Mouse (Mus musculus) frontal cortex, postnatal 25 days (tissue): ENCODE measurements around the gene Dph5.
"Not testable (repeated sequence)": the region's sequence is repeated elsewhere in the genome, so short reads cannot be mapped to it uniquely, and the experiment has no call there.

Experiments
- DNase-seq, 2 experiments: peaks; one replicate each; pipeline ENCODE4 v3.0.0; 2022; ENCODE audit warnings: low spot score in 2 of 2

Gene Dph5

DNA sequence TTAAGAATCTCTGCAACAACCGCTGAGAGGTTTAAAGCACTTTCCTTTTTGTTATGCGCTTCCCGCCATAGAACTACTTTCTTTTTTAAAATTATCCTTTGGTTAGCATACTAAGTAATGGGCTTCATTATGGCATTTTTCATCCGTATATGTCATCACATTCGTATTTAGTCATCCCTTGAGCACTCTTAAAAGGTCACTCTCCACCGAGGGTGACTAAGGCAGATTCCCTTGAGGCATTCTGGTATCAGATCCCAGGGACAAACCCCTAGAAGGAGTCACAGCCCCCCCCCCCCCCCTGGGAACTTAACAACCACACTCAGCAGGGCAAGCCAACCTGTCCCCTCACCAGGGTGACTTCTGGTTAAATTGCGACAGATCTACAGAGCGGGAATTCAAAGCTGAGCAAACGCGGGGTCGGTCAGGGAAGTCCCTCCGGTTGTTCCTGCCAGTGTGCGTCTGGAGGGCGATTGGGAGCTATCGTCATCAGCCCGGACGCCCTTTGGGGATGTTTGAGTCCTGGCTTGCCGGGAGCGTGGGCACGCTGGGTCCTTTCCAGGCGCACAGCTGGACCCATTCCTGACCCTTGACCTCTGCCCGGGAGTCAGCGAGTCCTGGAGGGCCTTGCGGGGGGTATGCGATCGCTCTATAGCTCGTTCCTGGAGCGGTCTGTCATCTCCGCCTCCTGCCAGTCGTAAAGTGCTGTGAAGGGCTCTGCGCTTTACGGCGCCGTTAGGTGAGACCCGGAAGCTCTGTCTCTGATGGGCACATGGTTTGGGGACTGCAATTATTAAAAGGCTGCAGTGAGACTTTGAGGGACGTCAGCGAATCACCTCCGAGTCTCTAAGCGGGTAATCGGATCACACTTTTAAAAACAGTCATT lies at the start of gene Dph5:
Dph5 (plus strand) TSS at position 411 of the 883 bp plus-strand sequence.
- peak; percentile 87 to 91 for DNase-seq

DNA sequence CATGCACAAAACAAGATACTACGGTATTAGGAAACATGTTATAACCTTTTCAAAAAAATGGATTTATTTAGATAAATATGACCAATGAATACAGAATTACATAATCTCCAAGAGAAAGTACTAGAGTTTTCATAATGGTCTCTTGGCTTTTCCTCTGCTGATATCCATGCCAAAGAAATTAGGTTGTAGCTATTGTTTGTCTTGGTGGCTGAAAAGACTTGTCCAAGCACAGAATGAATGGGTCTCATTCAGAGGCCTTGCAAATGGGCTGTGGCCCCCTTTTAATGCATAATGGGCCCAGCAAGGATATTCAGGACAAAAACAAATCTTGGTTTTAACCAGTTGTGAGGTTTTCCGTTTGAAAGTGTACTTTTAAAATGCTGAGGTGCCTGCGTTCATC lies 43.1 kb upstream of the Dph5 start:
- no peak for DNase-seq

DNA sequence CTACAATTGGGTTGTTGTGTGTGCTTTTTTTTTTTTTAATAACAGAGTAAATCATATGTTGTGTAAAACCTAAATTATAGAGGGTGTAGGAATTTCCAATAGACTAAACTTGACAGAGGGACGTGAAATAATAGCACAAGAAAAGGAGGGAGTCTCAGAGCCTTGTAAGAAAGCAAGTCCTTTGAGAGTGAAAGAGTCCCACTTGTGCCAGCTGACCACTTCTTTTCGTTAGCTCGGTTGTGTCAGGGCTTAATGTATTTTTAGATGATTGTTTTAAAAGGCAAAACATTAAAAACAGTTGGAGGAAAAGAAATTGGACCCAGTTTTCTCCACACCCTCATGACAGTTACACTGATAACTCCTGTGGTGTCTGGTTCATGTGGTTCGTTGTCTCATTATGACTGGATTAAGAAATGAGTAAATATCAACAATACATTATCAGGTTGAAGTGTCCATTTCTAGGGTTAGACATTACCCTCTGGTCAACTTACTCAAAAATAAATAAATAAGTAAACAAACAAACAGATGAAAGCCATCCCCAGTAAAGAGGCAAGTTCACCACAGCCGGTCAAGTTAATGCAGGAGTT lies 42.5 kb upstream of the Dph5 start:
- DNase-seq, result no peak

DNA sequence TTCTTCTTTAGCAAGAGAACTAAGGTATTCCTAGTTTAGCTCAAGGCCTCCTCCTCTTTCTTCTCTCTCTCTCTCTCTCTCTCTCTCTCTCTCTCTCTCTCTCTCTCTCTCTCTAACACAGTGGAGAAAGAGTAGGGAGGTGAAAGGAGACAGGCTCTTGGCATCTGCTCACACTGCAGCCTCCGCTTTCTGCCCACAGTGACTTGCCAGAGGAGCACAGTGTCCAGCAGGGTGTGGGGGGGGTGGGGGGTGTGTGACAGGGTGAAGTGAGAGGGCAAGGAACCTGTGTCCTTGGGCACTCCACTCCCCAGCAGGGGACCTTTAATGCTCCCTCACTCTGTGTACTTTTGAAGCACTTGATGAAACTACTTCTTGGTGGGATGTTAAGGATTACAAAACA lies 41.9 kb upstream of the Dph5 start:
- DNase-seq, result no peak

DNA sequence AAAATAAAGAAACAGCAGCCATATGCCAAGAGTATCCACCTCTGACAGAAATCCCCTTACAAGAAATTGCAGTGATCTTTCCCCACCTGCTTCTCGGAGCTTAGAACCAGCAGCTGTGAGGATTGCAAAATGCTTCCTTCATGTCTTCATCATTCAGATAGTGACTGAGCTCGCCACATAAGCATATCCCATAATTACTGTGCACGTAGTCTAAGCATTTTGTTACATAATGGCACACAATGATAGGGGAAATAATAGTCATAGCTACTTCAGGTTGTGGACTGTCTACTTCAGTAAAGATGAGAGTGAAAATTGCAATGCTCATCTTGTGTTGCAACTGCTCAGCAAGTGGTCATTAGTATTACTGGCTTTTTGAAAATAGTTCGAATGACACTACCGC lies 41.5 kb upstream of the Dph5 start:
- DNase-seq, result no peak

DNA sequence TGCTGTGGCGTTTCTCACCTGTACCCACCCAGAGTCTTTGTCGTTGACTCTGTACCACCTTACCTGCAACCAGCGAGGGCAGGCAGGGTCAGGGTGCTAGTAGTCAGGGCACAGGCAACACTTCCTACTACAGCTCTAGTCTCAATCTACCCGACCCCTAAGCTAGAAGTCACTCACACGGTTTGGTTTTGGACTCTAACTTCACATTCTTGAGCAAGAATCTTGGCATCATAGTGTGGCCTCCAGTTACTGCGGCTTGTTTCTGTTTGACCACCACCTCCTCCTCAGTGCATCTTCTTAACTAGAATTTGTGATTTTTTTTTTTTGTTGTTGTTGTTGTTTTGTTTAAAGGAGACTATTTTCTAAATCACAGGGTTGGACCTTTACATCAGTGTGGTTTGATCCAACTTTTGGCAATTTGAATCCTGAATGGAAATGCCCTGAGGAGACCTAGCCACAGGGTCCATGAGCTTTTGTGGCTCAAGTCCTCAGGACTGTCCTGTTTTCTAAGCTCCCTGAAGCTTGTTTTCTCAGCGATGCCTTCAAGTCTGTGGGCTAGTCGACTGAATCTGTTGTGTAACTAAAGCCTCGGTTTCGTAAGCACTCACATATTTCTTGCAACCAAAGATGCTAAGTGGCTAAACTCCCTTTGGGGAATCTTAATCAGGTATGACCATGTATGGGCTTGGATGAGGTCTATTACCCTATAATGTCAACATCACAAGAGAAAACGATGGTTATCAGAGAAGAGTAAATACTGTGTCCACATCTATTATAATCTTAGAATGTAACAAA lies 38.8 kb upstream of the Dph5 start:
- no peak for DNase-seq

DNA sequence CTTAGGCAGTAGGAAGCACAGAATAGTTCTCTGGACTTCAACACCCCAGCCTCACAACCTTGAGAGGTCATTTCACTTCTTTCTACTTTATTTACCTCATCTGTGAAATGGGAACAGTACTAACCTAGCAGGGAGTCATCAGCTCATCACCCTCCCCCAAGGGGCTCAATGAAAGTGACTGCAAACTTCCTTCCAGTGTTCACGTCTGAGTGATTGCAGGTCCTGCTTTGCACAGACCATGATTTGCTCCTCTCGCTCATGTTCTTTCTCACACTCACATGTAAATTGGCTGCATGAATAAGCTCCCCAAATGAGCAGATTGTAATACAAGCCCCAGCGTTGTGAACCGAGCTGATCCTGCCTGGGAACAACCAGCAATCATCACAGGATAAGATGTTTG lies 36.7 kb upstream of the Dph5 start:
- DNase-seq, result no peak

DNA sequence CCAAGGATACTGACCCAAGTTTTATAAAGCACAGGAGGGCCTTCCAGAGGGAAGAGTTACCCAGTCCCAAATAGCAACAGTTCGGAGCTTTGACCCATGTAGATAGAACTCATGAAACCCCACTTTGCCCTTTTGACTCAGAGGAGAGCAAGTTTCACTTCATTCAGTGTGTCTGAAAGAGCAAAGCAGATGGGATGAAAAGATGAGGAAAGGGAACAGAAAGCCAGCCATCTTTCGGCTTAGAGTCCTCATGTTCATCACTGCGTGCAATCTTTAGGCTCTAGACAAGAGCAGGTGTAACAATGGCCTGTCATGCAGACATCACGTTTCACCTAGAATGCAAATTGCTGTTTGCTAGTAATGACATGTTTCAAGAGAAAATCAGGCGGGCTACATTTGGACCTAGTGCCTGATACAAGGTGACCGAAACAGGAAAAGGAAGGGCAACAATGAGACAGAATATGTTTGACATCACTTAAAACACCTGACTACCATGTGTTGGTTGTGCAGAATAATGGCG lies 32.9 kb upstream of the Dph5 start:
- DNase-seq, result no peak

DNA sequence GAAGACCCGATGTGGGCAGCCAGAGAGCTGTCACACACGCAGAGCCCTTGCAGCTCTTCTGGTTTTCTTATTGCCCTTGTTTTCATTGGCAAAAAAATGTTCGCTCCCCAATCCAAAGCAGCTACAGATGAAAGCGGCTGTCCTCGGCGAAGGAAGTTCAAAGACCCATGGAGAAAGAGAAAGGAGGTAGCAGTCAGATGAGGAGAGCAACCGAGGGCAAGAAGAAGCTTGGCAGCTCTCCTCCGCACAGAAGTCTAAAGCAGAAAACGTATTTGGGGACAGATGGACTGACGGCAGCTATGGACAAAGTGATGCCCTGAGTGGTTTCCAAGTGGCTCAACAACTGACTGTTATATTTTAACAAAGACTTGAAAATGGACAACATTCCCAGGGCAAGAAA lies 32.1 kb upstream of the Dph5 start:
- no peak for DNase-seq

DNA sequence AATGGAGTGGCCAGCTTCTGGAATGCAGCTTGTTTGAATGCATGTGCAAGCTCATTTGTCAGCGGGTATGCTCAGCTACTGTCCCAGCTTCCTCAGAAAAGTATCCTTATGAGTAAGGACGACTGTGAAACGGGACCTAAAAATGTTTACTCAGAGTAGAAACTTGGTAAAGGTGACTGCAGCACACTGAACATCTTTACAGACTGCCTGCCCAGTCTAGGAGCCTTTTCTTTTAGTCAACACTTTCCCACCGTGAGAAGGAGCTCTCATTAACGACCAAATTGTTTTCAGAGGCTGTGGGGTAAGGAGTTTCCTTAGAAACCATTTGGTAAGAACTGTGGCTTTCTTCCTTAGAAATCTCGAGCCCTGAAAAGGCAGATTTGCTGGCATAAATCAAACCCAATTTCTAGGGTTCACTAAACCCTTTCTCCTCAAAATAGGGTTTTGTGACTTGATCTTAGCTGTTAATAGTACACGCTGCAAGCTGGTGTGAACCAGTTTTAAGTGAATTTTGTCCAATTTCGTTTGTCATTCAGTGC lies 31.1 kb upstream of the Dph5 start:
- no peak for DNase-seq

DNA sequence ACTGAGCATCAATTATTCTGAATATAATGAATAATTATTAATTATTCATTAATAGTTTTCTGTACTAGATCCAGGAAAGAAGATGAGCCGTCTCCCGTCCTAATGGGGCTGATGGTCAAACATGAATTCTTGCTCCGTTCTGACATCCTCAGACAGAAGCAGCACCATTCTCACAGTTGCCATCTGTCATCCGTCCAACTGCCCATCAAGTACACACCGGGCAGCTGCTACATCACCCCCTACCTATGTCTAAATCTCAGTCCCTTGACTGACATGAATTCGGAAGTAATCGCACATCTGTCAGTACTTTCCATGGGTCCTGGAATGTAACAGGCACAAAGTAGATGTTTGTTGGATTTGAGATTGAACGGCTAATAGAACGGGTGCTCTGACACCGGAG lies 30.2 kb upstream of the Dph5 start:
- no peak for DNase-seq

DNA sequence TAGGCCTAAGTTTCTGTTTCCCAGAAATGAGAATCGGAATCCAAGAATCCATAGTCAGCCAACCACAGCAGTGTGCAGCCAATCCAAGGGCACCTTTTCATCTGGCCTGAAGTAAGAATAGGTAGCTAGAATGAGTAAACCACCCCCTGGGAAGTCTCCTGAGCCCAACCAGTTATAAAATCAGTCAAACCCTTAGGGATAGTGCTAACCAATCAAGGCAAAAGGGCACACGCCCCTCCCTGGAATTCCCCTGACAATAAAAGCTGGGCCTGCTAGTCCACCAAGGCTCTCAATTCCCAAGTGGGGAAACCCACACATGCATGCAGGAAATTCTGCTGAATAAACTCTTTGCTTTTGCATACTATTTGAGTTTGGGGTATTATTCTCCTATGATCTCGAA lies 28.8 kb upstream of the Dph5 start:
- no peak for DNase-seq

DNA sequence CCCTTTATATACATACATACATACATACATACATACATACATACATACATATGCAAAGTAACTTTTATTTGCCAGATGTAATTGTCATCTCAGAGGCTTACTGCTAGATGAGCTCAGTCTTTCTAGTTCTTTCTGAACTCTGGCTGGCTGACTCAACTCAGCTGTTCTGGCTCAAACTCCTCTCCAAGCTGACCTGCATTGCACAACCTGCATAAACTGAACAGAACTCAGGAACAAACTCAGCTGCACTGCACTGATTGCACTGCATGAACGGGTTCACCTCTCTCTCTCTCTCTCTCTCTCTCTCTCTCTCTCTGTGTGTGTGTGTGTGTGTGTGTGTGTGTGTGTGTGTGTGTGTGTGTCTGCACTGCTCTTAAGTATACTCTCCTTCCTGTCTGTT lies 26.9 kb upstream of the Dph5 start:
- DNase-seq, result not testable (repeated sequence)

DNA sequence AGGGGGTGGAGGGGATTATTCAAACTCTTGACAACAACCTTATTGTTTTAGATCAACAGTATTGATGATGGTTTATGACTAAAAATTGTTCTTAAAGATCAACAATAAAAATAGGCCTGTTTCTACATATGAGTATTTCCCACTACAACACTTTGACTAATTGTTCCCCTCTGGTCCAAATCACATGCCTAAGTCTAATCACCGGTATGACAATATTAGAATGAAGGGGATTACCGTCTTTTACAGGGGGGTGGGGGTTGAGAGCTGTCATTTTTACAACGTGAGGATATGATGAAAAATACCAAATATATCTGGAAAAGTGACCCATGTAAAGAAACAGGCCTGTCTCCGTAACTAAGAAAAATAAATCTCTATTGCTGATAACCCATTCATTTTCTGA lies 24.1 kb upstream of the Dph5 start:
- no peak for DNase-seq

DNA sequence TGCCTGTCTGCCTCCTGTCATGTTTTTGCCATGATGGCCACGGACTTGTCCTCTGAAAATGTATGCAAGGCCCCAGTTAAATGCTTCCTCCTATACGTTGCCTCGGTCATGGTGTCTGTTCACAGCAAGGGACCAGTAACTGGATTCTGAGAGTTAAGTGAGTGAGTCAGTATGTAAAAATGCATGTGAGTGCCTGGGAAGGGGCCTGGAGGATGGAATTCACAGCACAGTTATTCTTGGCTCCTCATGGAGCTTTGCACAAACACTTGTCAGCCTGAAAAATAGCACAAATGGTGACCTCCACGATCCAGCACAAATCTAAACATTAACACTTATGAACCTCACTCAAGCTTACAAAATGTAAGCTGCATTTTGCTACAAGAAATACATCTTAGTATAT lies 20.5 kb upstream of the Dph5 start:
- no peak for DNase-seq

DNA sequence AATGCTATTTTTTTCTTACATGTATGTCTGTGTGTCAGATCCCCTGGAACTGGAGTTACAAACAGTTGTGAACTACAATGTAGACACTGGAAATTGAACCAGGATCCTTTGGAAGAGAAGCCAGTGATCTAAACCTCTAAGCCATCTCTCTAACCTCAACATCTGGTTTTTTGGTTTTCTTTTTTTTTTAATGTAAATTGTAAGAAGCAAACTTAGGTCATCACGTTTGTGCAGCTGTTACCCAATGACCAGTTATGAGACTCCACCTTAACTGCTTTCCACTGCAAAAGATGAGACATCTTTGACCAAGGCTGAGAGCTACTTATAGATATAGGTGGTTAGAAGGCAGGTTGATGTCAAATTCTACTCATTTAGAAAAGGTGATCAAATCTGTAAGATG lies 19.7 kb upstream of the Dph5 start:
- no peak for DNase-seq

DNA sequence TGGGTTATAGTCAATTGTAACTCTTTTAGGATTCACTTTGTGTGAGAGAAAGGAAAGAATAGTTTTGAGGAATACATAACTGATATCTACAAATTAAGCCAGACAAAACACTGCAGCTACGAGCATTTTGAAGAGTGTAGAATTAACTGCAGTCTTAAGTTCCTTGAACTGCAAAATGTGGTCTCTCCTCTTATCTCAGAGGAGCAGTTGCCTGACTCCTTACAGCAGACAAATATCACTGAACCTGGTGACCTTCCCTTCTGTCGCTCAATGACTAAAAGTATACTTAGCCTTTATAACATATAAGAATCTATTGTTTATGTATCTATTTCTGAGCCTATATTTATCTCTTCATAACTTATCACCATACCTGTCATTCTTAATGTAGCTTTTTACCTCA lies 18.3 kb upstream of the Dph5 start:
- DNase-seq, result no peak

DNA sequence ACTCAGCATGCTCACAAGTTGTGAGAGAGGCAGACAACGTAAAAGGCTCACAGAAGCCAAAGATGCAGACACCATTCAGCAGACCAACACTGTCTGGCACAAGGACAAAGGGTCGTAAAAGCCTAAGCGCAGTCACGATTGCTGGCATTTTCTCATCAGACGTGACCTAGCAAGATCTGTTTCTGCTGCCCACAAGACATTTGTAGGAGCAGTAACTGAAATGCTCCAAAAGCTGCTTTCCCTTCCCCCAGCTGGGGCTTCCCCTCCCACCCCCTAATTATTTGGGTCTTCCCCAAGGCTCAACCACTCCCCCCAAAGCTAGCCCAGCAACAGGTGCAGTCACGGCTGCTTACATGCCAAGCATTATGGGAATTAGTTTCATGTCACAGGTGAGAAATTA lies 12.1 kb upstream of the Dph5 start:
- DNase-seq, result no peak

DNA sequence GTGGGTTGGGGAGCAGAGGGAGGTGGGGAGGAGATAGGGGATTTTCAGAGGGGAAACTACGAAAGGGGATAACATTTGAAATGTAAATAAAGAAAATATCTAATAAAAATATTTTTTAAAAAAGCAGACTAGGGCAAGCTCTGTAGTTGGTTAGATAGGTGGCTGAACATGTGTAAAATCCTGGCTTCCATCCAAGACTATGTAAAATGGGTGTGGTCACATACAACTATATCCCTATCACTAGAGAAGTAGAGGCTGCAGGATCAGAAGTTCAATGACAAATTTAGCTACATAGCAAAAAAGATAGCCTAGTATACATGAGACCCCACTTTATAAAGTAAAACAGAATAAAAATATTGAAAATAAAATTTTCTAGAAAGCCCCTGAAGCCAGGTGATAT lies 10.5 kb upstream of the Dph5 start:
- no peak for DNase-seq

DNA sequence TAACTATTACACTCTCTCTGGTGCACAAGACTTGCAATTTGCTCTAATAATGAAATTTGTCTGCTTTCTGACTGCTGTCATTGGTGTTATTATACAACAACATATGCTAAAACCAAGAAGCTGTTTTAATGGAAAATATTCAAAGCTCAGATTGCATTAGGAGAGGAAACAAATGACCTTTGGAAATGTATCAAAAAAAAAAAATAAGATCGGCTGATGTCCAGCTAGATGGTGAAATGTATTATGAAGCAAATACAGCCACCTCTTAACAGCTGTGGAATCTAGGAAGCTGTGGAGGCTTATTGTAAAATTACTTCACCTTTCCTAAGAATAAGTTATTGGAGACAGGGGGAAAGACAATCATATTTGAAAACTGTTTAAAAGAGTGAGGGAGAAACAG lies 3.6 kb upstream of the Dph5 start:
- DNase-seq, result no peak

DNA sequence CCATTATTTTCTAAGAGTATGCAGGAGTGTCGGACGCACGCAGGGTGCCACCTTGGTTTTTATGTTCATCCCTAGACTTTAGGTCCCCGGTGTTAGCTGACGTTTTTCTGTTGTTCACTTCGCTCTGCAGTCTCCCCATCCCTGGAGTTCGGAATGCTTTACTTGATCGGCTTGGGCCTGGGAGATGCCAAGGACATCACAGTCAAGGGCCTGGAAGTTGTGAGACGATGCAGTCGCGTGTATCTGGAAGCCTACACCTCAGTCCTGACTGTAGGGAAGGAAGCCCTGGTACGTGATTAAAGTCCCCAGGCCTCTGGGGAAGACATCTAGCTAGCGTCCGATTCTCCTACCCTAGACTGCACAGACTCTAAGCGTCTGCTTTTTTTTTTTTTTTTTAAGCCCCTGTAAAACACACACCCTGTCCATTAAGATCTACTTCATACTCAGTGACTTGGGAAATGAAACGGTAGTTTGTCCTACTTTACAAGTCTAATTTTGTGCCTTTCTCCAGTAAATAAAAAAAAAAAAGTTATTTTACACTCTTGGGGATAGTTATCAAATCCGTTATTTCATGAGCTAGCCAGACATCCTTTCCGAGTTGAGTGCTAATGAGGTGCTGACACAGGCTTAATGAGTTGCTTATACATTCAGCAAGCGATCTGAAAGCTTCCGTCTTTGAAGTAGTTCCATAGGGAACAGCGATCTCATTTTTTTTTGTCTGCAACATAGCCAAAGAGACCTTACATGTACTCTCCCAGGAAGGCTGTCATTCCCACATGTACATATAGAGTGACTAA lies 871 bp downstream of the Dph5 start:
- no peak for DNase-seq

DNA sequence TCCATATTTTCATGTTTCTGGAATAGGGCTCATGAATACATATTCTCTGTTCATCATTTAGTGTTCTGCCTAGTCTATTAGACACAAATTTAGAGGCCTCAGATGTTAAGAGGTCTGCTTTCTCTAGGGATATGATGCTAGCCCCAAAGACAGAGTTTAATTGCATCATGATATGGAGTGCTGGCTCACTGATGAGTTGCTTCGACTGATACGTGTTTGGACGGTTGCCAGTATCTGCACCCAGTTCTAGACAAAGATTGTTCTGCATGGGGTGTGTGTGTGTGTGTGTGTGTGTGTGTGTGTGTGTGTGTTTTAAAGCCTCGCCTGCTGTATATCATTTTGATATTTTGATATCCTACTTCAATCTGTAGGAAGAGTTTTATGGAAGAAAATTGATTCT lies 4.7 kb downstream of the Dph5 start:
- no peak for DNase-seq
